Mouse (Mus musculus) stomach, embryonic 16.5 days (tissue): ENCODE results near the gene Egln2. TPM values are rescaled to one million over a fixed set of nuclear protein-coding genes. Genes with fewer than 3 reads are reported as not detected.

Source experiments
- ATAC-seq: fragments of 200-750 bp; cut with Nextera tagmentation; 2 replicates; pipeline ENCODE4 v1.8.0; 2017; ENCODE audit warnings: moderate number of reproducible peaks, moderate TSS enrichment; ENCODE audit not compliant: insufficient read depth, low FRiP score
- H3K27ac ChIP-seq: fragments of 300-500 bp; sonication (generic); 2 replicates; pipeline ENCODE4 v1.5.1; 2014; ENCODE audit warnings: low read length
- H3K27me3 ChIP-seq: fragments of 300-500 bp; sonication (generic); 2 replicates; pipeline ENCODE4 v1.6.1; 2014; ENCODE audit warnings: low read length, control low read depth, mixed read lengths; ENCODE audit not compliant: control insufficient read depth, insufficient read depth
- H3K36me3 ChIP-seq: fragments of 300-500 bp; sonication (generic); 2 replicates; pipeline ENCODE4 v1.6.1; 2014; ENCODE audit warnings: low read length; ENCODE audit not compliant: control insufficient read depth, insufficient read depth
- H3K4me1 ChIP-seq: fragments of 300-500 bp; sonication (generic); 2 replicates; pipeline ENCODE4 v1.6.1; 2014; ENCODE audit warnings: low read length, control low read depth, mixed read lengths; ENCODE audit not compliant: control insufficient read depth, insufficient read depth
- H3K4me2 ChIP-seq: fragments of 300-500 bp; sonication (generic); 2 replicates; pipeline ENCODE4 v1.6.1; 2014; ENCODE audit warnings: low read depth, low read length, mixed read lengths
- H3K4me3 ChIP-seq: fragments of 300-500 bp; sonication (generic); replicated peaks from 2 replicates; pipeline ENCODE4 v1.5.1; 2014; ENCODE audit warnings: mild to moderate bottlenecking, low read length
- H3K9ac ChIP-seq: fragments of 300-500 bp; sonication (generic); 2 replicates; pipeline ENCODE4 v1.6.1; 2014; ENCODE audit warnings: low read length
- H3K9me3 ChIP-seq: fragments of 300-500 bp; sonication (generic); replicated peaks from 2 replicates; pipeline ENCODE4 v1.6.1; 2016; ENCODE audit warnings: low read length, control low read depth; ENCODE audit not compliant: control insufficient read depth
- WGBS: fragments of 180-500 bp; shearing (Covaris S2); extraction: QIAGEN DNeasy Blood & Tissue Kit; methylation state at CpG from one replicate; pipeline ENCODE4 v1.1.7; 2014; 5-methylcytosine and 5-hydroxymethylcytosine counted together
- polyA plus RNA-seq: library from polyadenylated mRNA; unstranded; fragments of >200 nt; fragmentation: Nextera tagmentation; extraction: Ambion mirVana; gene quantifications from 2 replicates; pipeline ENCODE4 v1.2.1, GENCODE M21; 2015

Egln2 gene
- polyA plus RNA-seq, 1 experiment from 2014 or later = 56.3 TPM

DNA sequence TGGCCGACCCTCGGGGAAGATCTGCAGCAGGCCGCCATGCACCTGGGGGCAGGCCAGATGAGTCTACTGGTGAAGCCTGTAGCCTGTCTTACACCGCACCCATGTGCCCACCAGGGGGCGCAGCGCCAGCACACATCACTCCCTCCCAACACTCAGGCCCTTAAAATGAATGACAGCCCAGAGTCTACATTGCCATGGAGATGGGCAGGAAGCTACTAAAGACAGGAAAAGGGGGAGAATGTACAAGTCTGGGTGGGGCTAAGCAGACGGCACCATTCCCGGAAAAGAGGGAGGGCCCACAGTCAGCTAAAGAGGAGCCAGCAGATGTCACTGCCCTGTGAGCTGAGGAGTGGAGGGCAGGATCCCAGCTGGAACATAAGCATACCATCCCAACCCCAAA, 6.7 kb downstream of the Egln2 start:
- no peak overlapping the region for H3K4me2 ChIP-seq
- H3K36me3 ChIP-seq = peaks cover 26% of the 10 kb centered on the region
- no peaks in the 10 kb centered on the region for H3K9me3 ChIP-seq
- H3K4me3 ChIP-seq = no peak overlapping the region
- no peak overlapping the region for H3K9ac ChIP-seq
- H3K27me3 ChIP-seq = no peaks in the 10 kb centered on the region
- ATAC-seq = peak; percentile 87
- H3K27ac ChIP-seq = peak overlapping the region; percentile 1; the same call in 1 of the 2 replicates
- WGBS = 15% methylated on average over 8 of the region's 8 CpGs
- peaks cover 44% of the 10 kb centered on the region for H3K4me1 ChIP-seq

DNA sequence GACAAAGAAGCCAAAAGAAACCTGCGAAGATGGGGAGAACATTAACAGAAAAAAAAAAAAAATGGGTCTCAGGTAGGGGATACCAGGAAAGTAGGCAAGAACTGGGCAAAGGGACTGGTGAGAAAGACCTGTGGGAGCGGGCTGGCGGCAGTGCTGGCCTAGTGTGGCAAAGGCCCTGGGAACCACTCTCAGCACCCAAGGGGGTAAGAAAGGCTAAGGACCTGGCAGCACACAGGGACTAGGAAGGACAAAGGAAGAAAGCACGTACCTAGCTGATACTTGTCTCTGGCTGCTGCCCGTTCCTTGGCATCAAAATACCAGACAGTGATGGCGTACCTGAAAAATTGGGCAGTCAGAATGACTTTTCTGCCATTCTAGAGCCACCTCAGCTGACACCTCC, 7.3 kb downstream of the Egln2 start:
- Histone ChIP-seq H3K4me3 (no peak overlapping the region), H3K9ac (no peak overlapping the region), H3K27ac (no peak overlapping the region), H3K4me2 (no peak overlapping the region), H3K4me1 (peaks cover 38% of the 10 kb centered on the region), H3K27me3 (no peaks in the 10 kb centered on the region), H3K36me3 (peaks cover 21% of the 10 kb centered on the region), H3K9me3 (no peaks in the 10 kb centered on the region)
- WGBS = 97% methylated on average over 6 of the region's 6 CpGs
- no peak for ATAC-seq

DNA sequence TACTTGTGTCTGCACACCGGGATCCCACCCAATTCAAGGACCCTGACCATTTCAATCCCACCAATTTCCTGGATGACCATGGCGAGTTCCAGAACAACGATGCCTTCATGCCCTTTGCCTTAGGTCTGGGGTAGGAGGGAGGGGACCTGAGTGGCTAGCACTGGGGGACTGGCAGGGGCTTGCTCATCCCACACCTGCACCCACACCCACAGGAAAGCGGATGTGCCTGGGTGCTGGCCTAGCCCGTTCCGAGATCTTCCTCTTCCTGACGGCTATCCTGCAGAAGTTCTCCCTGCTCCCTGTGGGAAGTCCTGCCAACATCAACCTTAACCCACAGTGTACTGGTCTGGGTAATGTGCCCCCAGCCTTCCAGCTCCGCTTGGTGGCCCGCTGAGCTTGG, 8.4 kb downstream of the Egln2 start:
- no peak overlapping the region for H3K4me3 ChIP-seq
- H3K4me1 ChIP-seq = peaks cover 28% of the 10 kb centered on the region
- peaks cover 21% of the 10 kb centered on the region for H3K36me3 ChIP-seq
- H3K4me2 ChIP-seq = no peak overlapping the region
- WGBS = 93% methylated on average over 9 of the region's 9 CpGs
- H3K9ac ChIP-seq = no peak overlapping the region
- H3K27ac ChIP-seq = no peak overlapping the region
- H3K27me3 ChIP-seq = no peaks in the 10 kb centered on the region
- H3K9me3 ChIP-seq = no peaks in the 10 kb centered on the region
- no peak for ATAC-seq

DNA sequence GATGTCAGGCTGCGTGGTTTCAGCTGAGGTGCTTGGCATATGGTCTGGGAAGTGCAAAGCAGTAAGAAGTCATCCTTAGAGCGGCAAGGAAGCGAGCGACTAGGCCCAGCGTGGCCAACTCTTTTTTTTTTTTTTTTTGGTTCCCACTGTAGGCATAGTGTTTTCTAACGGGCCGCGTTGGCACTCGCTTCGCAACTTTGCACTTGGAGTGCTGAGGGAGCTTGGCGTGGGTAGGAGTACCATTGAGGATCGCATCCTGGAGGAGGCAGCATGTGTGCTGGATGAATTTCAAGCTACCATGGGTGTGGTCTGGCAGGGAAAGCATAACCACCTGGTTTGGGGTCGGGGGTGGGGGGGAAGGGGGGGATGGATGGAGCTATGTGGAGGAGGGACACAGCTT, 10.6 kb downstream of the Egln2 start:
- ATAC-seq = no peak
- Histone ChIP-seq H3K9me3 (no peaks in the 10 kb centered on the region), H3K9ac (no peak overlapping the region), H3K4me1 (peaks cover 8% of the 10 kb centered on the region), H3K27ac (no peak overlapping the region), H3K27me3 (no peaks in the 10 kb centered on the region), H3K4me2 (no peak overlapping the region), H3K4me3 (no peak overlapping the region), H3K36me3 (peaks cover 21% of the 10 kb centered on the region)
- 75% methylated on average over 13 of the region's 13 CpGs for WGBS

DNA sequence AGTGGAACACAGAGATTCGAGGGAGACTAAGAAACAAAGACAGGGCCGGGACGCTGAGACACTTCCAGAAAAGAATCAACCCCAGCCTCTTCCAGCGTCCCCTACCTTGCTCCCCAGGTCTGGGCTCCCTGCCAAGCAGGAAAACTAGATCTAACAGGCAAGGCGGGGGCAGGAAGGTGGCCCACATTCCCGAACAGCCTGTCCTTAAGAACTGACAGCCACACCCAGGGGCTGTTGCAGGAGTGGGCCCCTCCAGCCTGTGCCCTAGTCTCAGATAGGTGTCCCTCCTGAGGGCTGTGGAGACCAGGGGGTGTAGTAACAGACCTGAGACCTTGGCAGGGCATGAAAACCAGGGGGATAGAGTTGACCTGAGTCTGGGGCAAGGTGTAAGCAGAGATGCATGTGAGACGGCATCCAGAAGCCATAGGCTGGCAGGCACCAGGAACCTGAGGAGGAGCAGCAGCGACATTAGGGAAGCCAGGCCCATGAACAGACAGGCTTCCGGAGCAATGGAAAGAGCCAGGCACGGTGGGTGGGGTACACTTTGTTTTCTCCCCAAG, 13.3 kb downstream of the Egln2 start, which contains the start of gene Cyp2t4:
TSS of gene Cyp2t4 (plus strand) at position 510 of the 560 bp plus-strand sequence.
- H3K27ac ChIP-seq = peak within 1 kb of the TSS; percentile 90
- H3K9ac ChIP-seq = peak within 1 kb of the TSS; percentile 11; the same call in 1 of the 2 replicates
- 44% methylated on average over 10 of the region's 10 CpGs for WGBS
- 0 out of 2 replicates have a peak, but pooled peaks cover 3% of the 10 kb centered on the region for H3K4me1 ChIP-seq
- ATAC-seq = peak; percentile 86
- no peaks in the 10 kb centered on the region for H3K27me3 ChIP-seq
- peaks cover 8% of the 10 kb centered on the region for H3K36me3 ChIP-seq
- no peak within 1 kb of the TSS for H3K4me3 ChIP-seq
- H3K4me2 ChIP-seq = no peak within 1 kb of the TSS
- H3K9me3 ChIP-seq = no peaks in the 10 kb centered on the region

DNA sequence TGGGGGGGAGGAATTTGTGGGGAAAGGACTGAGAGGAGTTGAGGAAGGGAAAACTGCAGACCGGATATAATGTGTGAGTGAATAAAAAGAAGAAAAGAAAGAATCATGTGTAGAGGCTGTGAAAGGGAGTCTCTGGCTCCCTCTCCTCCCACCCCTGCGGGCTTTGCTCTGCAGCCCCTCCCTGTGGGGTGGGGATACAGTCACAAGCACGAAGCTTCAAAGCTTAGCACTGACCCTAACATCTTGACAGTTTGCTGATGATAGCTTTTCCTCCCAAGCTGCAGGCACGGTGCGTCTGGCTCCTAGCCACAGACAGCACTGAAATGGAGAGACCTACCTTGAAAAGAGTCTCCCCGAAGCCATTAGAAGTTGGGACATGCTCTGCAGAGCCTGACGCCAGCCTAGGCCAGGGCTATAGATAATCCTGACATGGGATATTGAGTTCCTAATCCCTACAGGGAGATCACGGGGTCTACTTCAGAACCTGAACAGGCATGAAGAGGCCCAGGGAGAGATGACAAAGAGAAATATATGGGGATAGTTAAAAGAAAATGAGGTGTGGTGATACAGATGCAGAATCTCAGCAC, 30.1 kb downstream of the Egln2 start:
- Histone ChIP-seq H3K9ac (no peak overlapping the region), H3K4me3 (no peak overlapping the region), H3K36me3 (no peaks in the 10 kb centered on the region), H3K4me1 (peaks cover 4% of the 10 kb centered on the region; the same call in 1 of the 2 replicates), H3K27ac (peak overlapping the region; percentile 60), H3K27me3 (no peaks in the 10 kb centered on the region), H3K9me3 (0 out of 2 replicates have a peak, but pooled peaks cover 4% of the 10 kb centered on the region), H3K4me2 (no peak overlapping the region)
- WGBS = 39% methylated on average over 8 of the region's 8 CpGs
- peak; percentile 69; the same call in 1 of the 2 replicates for ATAC-seq

DNA sequence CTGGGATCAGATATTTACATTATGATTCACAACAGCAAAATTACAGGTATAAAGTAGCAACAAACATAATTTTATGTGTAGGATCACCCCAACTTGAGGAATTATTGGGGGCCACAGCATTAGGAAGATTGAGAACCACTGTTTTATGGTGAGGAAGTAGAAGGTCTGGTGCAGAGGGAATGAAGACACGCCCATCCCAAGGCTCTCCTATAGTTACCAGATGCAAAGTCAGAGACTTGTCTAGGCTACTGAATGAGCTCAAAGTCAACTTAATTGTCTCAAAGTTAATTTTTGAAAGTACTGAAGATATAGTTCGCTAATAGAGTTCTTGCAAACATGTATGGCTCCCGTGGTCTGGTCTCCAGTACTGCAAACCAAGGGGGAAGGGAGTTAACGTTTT, 32.8 kb downstream of the Egln2 start:
- ATAC-seq = no peak
- 72% methylated on average over 4 of the region's 4 CpGs for WGBS

DNA sequence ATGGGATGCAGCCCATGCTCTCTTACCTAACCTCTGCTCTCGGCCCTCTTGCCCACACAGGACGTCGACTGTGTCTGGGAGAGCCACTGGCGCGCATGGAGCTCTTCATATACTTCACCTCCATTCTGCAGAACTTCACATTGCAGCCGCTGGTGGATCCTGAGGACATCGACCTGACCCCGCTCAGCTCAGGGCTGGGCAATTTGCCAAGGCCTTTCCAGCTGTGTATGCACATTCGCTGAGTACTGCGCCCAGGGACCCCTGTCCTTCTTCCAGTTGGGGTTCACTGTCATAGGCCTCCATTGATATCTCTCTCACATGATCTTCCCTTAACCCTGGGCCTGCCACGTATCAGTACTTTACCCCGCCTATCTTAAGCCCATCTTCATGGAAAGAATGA, 33.4 kb downstream of the Egln2 start:
- no peak overlapping the region for H3K4me3 ChIP-seq
- 0 out of 2 replicates have a peak, but pooled peaks have one; percentile 16 for ATAC-seq

More for the DNA sequence above, 32.8 kb downstream of the Egln2 start:
- H3K4me3 ChIP-seq = no peak overlapping the region
- H3K4me2 ChIP-seq = no peak overlapping the region
- H3K36me3 ChIP-seq = no peaks in the 10 kb centered on the region
- no peak overlapping the region for H3K27ac ChIP-seq
- H3K9ac ChIP-seq = no peak overlapping the region
- H3K27me3 ChIP-seq = no peaks in the 10 kb centered on the region
- H3K9me3 ChIP-seq = no peaks in the 10 kb centered on the region
- peaks cover 4% of the 10 kb centered on the region; the same call in 1 of the 2 replicates for H3K4me1 ChIP-seq

DNA sequence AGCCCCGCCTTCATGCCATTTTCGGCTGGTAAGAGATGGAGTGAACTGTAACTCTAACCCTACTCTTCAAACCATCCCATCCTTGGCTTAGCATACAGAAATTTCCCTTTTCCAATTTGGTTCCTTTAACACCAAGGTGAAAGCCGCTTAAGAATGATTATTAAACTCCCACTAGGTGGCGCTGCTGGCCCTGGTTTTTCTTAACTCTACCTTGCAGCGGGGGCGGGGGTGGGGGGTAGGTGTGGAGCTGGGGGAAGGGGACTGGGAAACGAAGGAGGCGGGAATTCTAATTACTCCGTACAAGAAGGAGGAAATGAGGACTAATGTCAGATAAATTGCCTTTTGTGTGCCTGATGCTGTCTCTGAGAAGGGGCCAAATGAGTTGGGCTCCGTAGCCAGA, 34.0 kb downstream of the Egln2 start:
- H3K4me2 ChIP-seq = no peak overlapping the region

More for the DNA sequence above, 33.4 kb downstream of the Egln2 start:
- Histone ChIP-seq H3K9me3 (no peaks in the 10 kb centered on the region), H3K9ac (peak overlapping the region; percentile 41; the same call in 1 of the 2 replicates), H3K4me2 (no peak overlapping the region), H3K4me1 (peaks cover 4% of the 10 kb centered on the region; the same call in 1 of the 2 replicates), H3K27me3 (no peaks in the 10 kb centered on the region), H3K27ac (no peak overlapping the region), H3K36me3 (no peaks in the 10 kb centered on the region)
- WGBS = 40% methylated on average over 12 of the region's 12 CpGs

More for the DNA sequence above, 34.0 kb downstream of the Egln2 start:
- no peak for ATAC-seq
- Histone ChIP-seq H3K27ac (no peak overlapping the region), H3K9ac (peak overlapping the region; percentile 41; the same call in 1 of the 2 replicates), H3K4me3 (no peak overlapping the region), H3K27me3 (no peaks in the 10 kb centered on the region), H3K9me3 (no peaks in the 10 kb centered on the region), H3K4me1 (peaks cover 4% of the 10 kb centered on the region; the same call in 1 of the 2 replicates), H3K36me3 (no peaks in the 10 kb centered on the region)
- 12% methylated on average over 10 of the region's 10 CpGs for WGBS
